Mouse (Mus musculus): Measurements from ENCODE around the gene Gdpd3. TPM values are rescaled to one million over a fixed set of nuclear protein-coding genes. Genes with fewer than 3 reads are reported as not detected.

Gdpd3 gene
- polyA plus RNA-seq, 1 experiment from 2014 or later = 1.8 TPM

DNA sequence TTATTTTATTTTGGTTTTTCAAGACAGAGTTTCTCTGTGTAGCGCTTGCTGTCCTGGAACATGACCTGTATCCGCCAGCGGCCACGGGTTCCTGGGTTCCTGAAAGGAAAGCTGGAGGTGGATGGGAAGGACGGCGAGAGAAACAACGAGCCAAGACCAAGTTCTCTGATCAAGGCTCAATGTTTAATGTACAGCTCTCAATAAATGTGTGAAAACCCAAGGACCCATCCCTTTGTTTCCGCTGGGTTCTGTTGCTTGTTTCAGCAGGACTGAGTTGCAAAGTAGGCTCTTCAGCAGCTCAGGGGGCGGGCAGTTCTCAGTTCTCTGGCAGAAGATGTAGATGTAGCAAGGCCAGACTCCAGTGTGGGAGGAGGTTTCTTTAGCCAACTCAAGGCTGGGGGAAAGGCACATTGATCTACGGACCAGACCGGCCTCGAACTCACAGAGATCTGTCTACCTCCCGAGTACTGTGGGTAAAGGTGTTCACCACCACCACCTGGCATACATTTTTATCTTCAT is 24.1 kb upstream of the Gdpd3 start:
- no peak overlapping the region for H3K27ac ChIP-seq
- H3K4me1 ChIP-seq = peaks cover 4% of the 10 kb centered on the region; the same call in 1 of the 2 replicates
- H3K9me3 ChIP-seq (replicated peaks) = no peaks in the 10 kb centered on the region
- WGBS = 88% methylated on average over 13 of the region's 13 CpGs
- no peak overlapping the region for H3K4me3 ChIP-seq (replicated peaks)
- no peaks in the 10 kb centered on the region for H3K36me3 ChIP-seq
- ATAC-seq (replicated peaks; ENCODE audit: low FRiP score) = no peak
- no peak overlapping the region for H3K9ac ChIP-seq
- no peaks in the 10 kb centered on the region for H3K27me3 ChIP-seq
- H3K4me2 ChIP-seq = no peak overlapping the region

DNA sequence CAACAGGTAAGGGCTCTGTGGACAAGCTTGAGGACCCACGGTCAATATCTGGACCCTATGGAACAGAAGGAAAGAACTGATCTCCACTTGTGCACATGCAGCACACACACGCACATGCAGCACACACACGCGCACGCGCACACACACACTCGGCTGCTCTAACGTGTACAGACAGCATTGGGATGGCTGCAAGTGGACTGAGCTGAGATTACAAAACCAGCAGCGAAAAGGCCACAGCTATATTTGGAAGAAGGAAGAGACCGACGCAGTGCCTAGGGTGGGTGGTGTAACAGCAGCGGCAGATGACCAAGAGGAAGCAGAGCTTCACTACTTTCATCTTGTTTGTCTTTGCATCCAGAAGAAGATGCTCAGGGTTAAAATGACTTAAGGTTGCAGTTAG is 20.1 kb upstream of the Gdpd3 start:
- Histone ChIP-seq H3K27ac (no peak overlapping the region), H3K4me1 (no peaks in the 10 kb centered on the region), H3K27me3 (no peaks in the 10 kb centered on the region), H3K9me3 (replicated peaks) (no peaks in the 10 kb centered on the region), H3K4me3 (replicated peaks) (no peak overlapping the region), H3K9ac (no peak overlapping the region), H3K36me3 (no peaks in the 10 kb centered on the region), H3K4me2 (no peak overlapping the region)
- 88% methylated on average over 12 of the region's 12 CpGs for WGBS
- ATAC-seq (replicated peaks; ENCODE audit: low FRiP score) = no peak

DNA sequence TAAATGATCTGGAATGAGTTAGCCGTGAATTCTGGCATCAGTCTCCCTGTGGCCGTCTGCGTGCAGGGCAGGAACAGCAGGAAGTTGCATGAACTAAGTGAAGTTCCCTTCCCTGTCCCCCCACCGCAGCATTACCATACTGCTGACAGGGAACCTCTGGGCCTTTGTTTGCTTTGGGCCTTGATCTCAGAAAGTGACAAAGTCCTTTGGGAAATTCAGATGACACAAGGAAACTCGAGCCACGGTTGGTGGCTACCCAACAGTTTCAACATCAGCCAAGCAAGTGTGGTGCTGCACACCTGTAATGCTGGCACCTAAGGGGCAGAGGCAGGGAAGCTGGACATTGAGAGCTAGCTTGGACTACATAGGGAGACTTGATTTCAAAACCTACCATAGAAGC is 19.3 kb upstream of the Gdpd3 start:
- Histone ChIP-seq H3K27me3 (no peaks in the 10 kb centered on the region), H3K4me1 (no peaks in the 10 kb centered on the region), H3K36me3 (no peaks in the 10 kb centered on the region), H3K9me3 (replicated peaks) (no peaks in the 10 kb centered on the region), H3K4me2 (no peak overlapping the region), H3K9ac (no peak overlapping the region), H3K4me3 (replicated peaks) (no peak overlapping the region), H3K27ac (no peak overlapping the region)
- 34% methylated on average over 6 of the region's 6 CpGs for WGBS
- ATAC-seq (replicated peaks; ENCODE audit: low FRiP score) = no peak

DNA sequence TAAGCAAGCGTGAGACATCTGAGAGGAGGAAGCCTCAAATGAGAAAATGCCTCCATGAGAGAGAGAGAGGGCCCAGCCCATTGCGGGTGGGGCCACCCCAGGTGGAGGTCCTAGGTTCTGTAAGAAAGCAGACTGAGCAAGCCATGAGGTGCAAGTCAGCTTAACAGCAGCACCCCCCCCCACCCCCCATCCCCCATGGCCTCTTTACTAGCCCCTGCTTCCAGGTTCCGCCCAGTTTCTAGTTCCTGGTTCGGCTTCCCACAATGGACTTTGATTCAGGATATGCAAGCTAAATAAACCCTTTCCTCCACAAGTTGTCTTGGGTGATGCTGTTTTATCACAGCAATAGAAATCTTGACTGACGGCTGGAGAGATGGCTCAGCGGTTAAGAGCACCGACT is 17.3 kb upstream of the Gdpd3 start:
- no peak overlapping the region for H3K4me3 ChIP-seq (replicated peaks)
- H3K27ac ChIP-seq = no peak overlapping the region
- ATAC-seq (replicated peaks; ENCODE audit: low FRiP score) = no peak
- WGBS = 73% methylated on average over 7 of the region's 7 CpGs
- no peaks in the 10 kb centered on the region for H3K27me3 ChIP-seq
- no peaks in the 10 kb centered on the region for H3K36me3 ChIP-seq
- H3K9me3 ChIP-seq (replicated peaks) = no peaks in the 10 kb centered on the region
- no peak overlapping the region for H3K4me2 ChIP-seq
- no peak overlapping the region for H3K9ac ChIP-seq
- no peaks in the 10 kb centered on the region for H3K4me1 ChIP-seq

DNA sequence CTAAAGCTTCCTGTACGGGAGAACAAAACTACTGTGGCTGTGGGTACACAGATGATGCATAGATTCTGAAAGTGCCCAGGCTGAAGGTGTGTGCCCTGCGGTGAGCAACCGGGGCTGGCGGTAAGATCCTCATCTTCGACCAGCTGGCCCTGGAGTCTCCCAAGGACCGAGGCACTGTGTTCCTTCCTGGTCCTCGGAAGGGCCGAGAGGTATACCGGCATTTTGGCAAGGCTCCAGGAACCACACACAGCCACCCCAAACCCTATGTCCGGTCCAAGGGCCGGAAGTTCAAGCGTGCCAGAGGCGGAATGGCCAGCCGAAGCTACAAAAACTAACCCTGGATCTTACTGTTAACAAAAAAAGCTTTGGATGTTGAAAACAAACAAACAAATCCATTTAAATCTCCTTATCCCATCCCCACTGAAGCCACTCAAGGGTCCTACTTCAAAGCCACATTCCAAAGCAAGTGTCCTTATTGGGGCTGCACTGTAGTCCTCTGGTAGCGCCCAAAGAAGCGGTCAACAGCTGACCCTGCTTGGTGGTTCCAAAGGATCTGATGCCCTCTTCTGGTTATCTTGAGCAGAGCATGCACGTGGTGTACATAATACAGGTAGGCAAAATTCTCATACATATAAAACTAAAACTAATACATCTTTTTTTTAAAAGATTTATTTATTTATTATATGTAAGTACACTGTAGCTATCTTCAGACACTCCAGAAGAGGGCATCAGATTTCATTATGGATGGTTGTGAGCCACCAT is 16.4 kb upstream of the Gdpd3 start:
- H3K9ac ChIP-seq = no peak overlapping the region
- H3K27ac ChIP-seq = no peak overlapping the region
- no peak overlapping the region for H3K4me2 ChIP-seq

DNA sequence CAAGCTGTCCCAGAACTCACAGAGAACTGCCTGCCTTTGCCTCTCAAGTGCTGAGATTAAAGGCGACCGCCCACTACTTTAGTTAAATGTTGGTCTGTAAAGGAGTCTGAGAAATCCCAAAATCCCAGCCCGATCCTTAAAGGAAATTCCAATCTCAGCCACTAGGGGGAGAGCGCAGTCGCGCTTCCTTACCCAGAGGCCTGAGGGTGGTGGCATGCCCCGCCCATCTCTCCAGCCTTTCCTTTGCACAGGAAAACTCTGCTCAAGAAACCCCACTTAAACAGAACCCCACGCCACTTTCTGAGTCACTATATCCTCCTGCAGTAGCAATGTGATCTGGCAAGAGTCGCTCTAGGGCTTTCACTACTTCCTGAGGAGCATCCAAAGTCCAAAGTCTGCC is 11.3 kb upstream of the Gdpd3 start:
- Histone ChIP-seq H3K9me3 (replicated peaks) (no peaks in the 10 kb centered on the region), H3K9ac (no peak overlapping the region), H3K36me3 (no peaks in the 10 kb centered on the region), H3K4me1 (peaks cover 14% of the 10 kb centered on the region), H3K4me2 (peak overlapping the region; percentile 31; the same call in 1 of the 2 replicates), H3K27ac (peak overlapping the region; percentile 54), H3K27me3 (no peaks in the 10 kb centered on the region), H3K4me3 (replicated peaks) (no peak overlapping the region)
- ATAC-seq (replicated peaks; ENCODE audit: low FRiP score) = peak; percentile 57
- 2% methylated on average over 9 of the region's 9 CpGs for WGBS

More for the DNA sequence above, 16.4 kb upstream of the Gdpd3 start:
- ATAC-seq (replicated peaks; ENCODE audit: low FRiP score) = no peak
- 93% methylated on average over 17 of the region's 17 CpGs for WGBS
- Histone ChIP-seq H3K36me3 (no peaks in the 10 kb centered on the region), H3K4me3 (replicated peaks) (no peak overlapping the region), H3K9me3 (replicated peaks) (no peaks in the 10 kb centered on the region), H3K4me1 (peaks cover 5% of the 10 kb centered on the region), H3K27me3 (no peaks in the 10 kb centered on the region)

DNA sequence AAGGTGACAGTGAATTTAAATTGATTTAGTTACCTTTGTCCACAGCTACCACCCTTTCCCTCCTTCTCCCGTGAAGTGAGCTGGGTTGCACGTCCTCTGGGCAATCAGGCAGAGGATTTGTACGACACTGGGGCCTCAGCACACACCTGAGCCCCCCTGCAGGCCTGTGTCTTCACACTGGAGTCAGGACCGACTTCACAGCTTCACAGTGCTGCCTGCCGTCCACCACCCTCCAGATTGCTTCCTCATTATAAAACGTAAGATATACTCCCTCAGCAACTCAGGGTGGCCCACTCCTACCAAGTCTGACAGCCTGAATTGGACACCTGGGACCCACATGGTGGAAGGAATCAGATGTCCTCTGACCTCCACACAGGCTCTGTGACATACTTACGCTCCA is 7.6 kb upstream of the Gdpd3 start:
- H3K4me2 ChIP-seq = no peak overlapping the region
- 62% methylated on average over 7 of the region's 7 CpGs for WGBS
- no peak overlapping the region for H3K9ac ChIP-seq
- no peak overlapping the region for H3K4me3 ChIP-seq (replicated peaks)
- H3K9me3 ChIP-seq (replicated peaks) = no peaks in the 10 kb centered on the region
- peaks cover 18% of the 10 kb centered on the region for H3K36me3 ChIP-seq
- no peak for ATAC-seq (replicated peaks; ENCODE audit: low FRiP score)
- H3K27me3 ChIP-seq = no peaks in the 10 kb centered on the region
- H3K27ac ChIP-seq = no peak overlapping the region; the same call in 1 of the 2 replicates
- peaks cover 42% of the 10 kb centered on the region for H3K4me1 ChIP-seq

DNA sequence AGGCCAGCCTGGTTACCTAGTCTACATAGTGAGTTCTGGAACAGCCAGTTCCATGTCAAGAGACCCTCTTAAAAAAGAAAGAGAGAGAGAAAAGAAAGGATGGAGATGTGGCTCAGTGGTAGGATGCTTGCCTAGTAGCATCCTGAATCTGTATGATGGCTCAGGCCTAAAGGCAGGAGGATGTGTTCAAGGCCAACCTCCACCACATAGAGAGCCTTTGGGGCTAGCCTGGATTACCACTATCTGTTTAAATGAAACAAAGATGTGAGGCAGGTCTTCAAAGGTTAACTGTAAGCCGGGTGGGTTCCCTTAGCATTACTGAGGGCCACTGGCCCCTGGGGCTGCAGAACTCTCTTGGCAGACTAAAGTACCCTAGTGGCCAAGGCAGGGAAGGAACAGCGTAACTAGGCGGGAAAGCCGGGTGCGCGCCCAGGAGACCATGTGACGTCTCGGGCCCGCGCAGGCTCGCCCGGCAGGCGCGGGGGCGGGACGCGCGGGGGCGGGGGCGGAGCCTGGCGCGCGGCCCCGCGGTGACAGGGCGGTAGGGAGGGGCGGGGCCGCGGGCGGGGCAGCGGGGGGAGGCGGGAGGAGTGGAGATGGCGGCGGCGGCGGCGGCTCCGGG is 7.0 kb upstream of the Gdpd3 start, which contains the start of gene Mapk3:
Mapk3 (plus strand) TSS at position 552 of the 622 bp plus-strand sequence.
- peak; percentile 57 for ATAC-seq (replicated peaks; ENCODE audit: low FRiP score)
- Histone ChIP-seq H3K9me3 (replicated peaks) (no peaks in the 10 kb centered on the region), H3K36me3 (peaks cover 24% of the 10 kb centered on the region), H3K27ac (peak within 1 kb of the TSS; percentile 96), H3K4me1 (peaks cover 42% of the 10 kb centered on the region), H3K9ac (peak within 1 kb of the TSS; percentile 94), H3K4me3 (replicated peaks) (peak within 1 kb of the TSS; percentile 89), H3K27me3 (no peaks in the 10 kb centered on the region), H3K4me2 (peak within 1 kb of the TSS; percentile 90)
- 2% methylated on average over 17 of the region's 38 CpGs for WGBS

DNA sequence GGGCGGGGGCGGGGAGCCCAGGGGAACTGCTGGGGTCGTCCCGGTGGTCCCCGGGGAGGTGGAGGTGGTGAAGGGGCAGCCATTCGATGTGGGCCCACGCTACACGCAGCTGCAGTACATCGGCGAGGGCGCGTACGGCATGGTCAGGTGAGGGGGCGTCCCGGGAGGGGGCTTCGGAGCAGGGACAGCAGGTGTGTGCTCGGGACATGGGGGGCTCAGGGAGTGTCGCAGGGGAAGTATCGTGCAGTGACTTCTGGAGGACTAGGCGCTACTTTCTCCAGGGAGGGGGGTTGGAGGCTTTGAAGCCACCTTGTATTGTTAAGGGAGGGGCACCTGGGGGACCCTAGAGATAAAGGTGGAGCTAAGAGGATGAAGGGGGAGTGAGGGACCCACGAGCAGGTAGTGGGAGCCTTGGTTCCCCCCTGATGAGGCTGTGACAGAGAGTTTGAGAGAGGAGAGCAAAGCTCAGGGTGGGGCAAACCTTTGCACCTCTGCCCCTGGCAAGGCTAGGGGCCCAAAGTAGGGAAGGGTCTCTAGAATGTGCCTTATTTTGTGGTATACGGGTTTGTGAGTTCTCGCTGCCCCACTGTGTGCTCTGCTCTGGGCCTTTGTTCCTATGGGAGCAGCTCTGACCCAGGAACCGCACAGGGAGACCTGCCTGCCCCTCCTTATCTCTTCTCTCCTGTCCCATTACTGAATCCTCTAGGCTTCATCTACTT is 6.3 kb upstream of the Gdpd3 start:
- H3K27me3 ChIP-seq = no peaks in the 10 kb centered on the region
- no peaks in the 10 kb centered on the region for H3K9me3 ChIP-seq (replicated peaks)
- H3K9ac ChIP-seq = peak overlapping the region; percentile 94
- WGBS = 0% methylated on average over 24 of the region's 24 CpGs
- peak overlapping the region; percentile 89 for H3K4me3 ChIP-seq (replicated peaks)
- H3K4me1 ChIP-seq = peaks cover 37% of the 10 kb centered on the region
- peak overlapping the region; percentile 90 for H3K4me2 ChIP-seq
- peak; percentile 41 for ATAC-seq (replicated peaks; ENCODE audit: low FRiP score)
- peaks cover 31% of the 10 kb centered on the region for H3K36me3 ChIP-seq
- H3K27ac ChIP-seq = peak overlapping the region; percentile 96

DNA sequence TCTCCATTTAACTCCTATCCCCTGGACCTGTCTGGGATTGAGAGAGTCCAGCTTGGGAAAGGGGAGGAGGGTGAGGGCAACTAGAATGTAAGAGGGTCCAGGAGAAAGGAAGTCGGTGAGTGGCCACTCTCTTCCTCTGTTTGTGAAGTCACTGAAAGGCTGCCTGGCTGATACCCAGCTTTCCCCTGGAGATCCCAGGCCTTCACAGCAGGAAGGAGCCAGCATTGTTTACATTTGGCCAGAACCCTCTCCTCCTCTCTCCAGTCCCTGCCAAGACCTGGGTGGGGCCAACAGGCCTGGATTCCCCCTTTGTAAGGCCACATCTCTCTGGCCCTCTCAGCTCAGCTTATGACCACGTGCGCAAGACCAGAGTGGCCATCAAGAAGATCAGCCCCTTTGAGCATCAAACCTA is 5.7 kb upstream of the Gdpd3 start:
- peak overlapping the region; percentile 90 for H3K4me2 ChIP-seq
- WGBS = 14% methylated on average over 3 of the region's 3 CpGs
- peak overlapping the region; percentile 89 for H3K4me3 ChIP-seq (replicated peaks)
- H3K4me1 ChIP-seq = peaks cover 32% of the 10 kb centered on the region
- H3K36me3 ChIP-seq = peaks cover 37% of the 10 kb centered on the region
- no peaks in the 10 kb centered on the region for H3K9me3 ChIP-seq (replicated peaks)
- H3K9ac ChIP-seq = peak overlapping the region; percentile 94
- ATAC-seq (replicated peaks; ENCODE audit: low FRiP score) = peak; percentile 71
- peak overlapping the region; percentile 96 for H3K27ac ChIP-seq
- no peaks in the 10 kb centered on the region for H3K27me3 ChIP-seq

DNA sequence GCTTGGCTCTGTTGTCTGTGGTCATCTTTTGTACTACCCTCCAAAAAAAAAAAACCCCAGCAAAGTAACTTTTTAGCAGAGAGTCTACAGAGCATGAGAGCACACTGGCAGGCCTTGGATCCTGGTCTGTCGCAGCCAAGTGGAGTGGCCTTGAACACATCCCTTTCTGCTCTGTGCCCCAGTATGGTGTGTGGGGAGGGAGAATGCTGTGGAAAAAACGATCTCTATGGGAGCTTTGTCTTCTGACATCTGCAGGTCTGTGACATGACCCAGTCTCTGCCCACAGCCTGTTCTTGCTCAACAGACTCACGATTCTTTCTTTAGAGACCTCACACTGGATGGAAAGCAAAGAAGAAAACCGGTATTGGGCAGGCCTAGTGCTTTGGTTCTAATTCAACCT is 5.2 kb upstream of the Gdpd3 start:
- H3K9ac ChIP-seq = peak overlapping the region; percentile 94
- no peaks in the 10 kb centered on the region for H3K27me3 ChIP-seq
- peak overlapping the region; percentile 96 for H3K27ac ChIP-seq
- H3K36me3 ChIP-seq = peaks cover 42% of the 10 kb centered on the region
- H3K4me3 ChIP-seq (replicated peaks) = peak overlapping the region; percentile 89
- peaks cover 34% of the 10 kb centered on the region for H3K4me1 ChIP-seq
- ATAC-seq (replicated peaks; ENCODE audit: low FRiP score) = no peak
- peak overlapping the region; percentile 90 for H3K4me2 ChIP-seq
- no peaks in the 10 kb centered on the region for H3K9me3 ChIP-seq (replicated peaks)
- WGBS = 72% methylated on average over 4 of the region's 4 CpGs
